Mouse (Mus musculus) limb, embryonic 12.5 days (tissue): ENCODE data around the gene Cyp2e1. TPM values are rescaled to one million over a fixed set of nuclear protein-coding genes. Genes with fewer than 3 reads are reported as not detected.

ENCODE experiments used
- ATAC-seq: fragments of 200-750 bp; cut with Nextera tagmentation; 2 replicates; pipeline ENCODE4 v1.8.0; 2017; ENCODE audit warnings: low read depth, moderate TSS enrichment; ENCODE audit not compliant: insufficient number of reproducible peaks, insufficient read depth, low FRiP score, low TSS enrichment
- H3K27ac ChIP-seq: fragments of 300-500 bp; sonication (generic); 2 replicates; pipeline ENCODE4 v1.5.1; 2016; ENCODE audit warnings: mild to moderate bottlenecking, moderate library complexity
- H3K27me3 ChIP-seq: fragments of 300-500 bp; sonication (generic); 2 replicates; pipeline ENCODE4 v1.6.1; 2016; ENCODE audit warnings: mild to moderate bottlenecking, moderate library complexity
- H3K36me3 ChIP-seq: fragments of 300-500 bp; sonication (generic); 2 replicates; pipeline ENCODE4 v1.6.1; 2016; ENCODE audit warnings: mild to moderate bottlenecking, moderate library complexity
- H3K4me1 ChIP-seq: fragments of 300-500 bp; sonication (generic); replicated peaks from 2 replicates; pipeline ENCODE4 v1.6.1; 2016
- H3K4me2 ChIP-seq: fragments of 300-500 bp; sonication (generic); 2 replicates; pipeline ENCODE4 v1.6.1; 2016; ENCODE audit warnings: mild to moderate bottlenecking, moderate library complexity
- H3K4me3 ChIP-seq: fragments of 300-500 bp; sonication (generic); replicated peaks from 2 replicates; pipeline ENCODE4 v1.5.1; 2016; ENCODE audit warnings: mild to moderate bottlenecking
- H3K9ac ChIP-seq: fragments of 300-500 bp; sonication (generic); replicated peaks from 2 replicates; pipeline ENCODE4 v1.6.1; 2016; ENCODE audit warnings: mild to moderate bottlenecking, moderate library complexity
- H3K9me3 ChIP-seq: fragments of 300-500 bp; sonication (generic); 2 replicates; pipeline ENCODE4 v1.6.1; 2016; ENCODE audit warnings: mild to moderate bottlenecking, moderate library complexity
- WGBS: fragments of 180-500 bp; shearing (Covaris S2); methylation state at CpG from one replicate; pipeline ENCODE4 v1.1.7; 2016; 5-methylcytosine and 5-hydroxymethylcytosine counted together
- polyA plus RNA-seq: library from polyadenylated mRNA; unstranded; fragments of >200 nt; fragmentation: Nextera tagmentation; extraction: Ambion mirVana; gene quantifications from 2 replicates; pipeline ENCODE4 v1.2.1, GENCODE M21; 2016

The Cyp2e1 gene
- polyA plus RNA-seq: not detected in 2 replicates

DNA sequence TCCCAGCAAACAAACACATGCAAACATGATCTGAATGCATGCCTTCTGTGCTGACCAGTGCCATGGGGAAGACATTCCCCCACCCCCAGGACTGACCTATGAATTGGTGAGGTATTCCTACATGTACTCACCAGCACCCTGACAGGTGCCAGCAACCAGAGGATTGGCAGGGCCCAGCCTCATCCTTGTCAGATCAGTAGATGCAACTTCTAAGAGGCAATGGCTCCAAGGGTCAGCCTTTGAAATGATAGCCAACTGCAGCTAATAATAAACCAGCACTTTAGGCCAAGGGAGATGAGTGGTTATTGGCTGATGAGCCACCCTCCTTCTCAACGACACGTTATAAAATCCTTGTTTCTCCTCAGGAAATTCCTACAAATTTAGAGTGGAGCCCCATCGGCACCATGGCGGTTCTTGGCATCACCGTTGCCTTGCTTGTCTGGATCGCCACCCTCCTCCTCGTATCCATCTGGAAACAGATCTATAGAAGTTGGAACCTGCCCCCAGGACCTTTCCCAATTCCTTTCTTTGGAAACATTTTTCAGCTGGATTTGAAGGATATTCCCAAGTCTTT lies at the start of gene Cyp2e1:
Cyp2e1 (plus strand) TSS at position 293 of the 574 bp plus-strand sequence.
- no peaks in the 10 kb centered on the region for H3K36me3 ChIP-seq
- no peak within 1 kb of the TSS for H3K4me2 ChIP-seq
- no peak for ATAC-seq
- H3K4me1 ChIP-seq: no peaks in the 10 kb centered on the region
- WGBS: 82% methylated on average over 7 of the region's 7 CpGs
- H3K27me3 ChIP-seq: no peaks in the 10 kb centered on the region
- H3K9ac ChIP-seq: no peak within 1 kb of the TSS
- no peak within 1 kb of the TSS for H3K4me3 ChIP-seq
- H3K27ac ChIP-seq: no peak within 1 kb of the TSS
- no peaks in the 10 kb centered on the region for H3K9me3 ChIP-seq

DNA sequence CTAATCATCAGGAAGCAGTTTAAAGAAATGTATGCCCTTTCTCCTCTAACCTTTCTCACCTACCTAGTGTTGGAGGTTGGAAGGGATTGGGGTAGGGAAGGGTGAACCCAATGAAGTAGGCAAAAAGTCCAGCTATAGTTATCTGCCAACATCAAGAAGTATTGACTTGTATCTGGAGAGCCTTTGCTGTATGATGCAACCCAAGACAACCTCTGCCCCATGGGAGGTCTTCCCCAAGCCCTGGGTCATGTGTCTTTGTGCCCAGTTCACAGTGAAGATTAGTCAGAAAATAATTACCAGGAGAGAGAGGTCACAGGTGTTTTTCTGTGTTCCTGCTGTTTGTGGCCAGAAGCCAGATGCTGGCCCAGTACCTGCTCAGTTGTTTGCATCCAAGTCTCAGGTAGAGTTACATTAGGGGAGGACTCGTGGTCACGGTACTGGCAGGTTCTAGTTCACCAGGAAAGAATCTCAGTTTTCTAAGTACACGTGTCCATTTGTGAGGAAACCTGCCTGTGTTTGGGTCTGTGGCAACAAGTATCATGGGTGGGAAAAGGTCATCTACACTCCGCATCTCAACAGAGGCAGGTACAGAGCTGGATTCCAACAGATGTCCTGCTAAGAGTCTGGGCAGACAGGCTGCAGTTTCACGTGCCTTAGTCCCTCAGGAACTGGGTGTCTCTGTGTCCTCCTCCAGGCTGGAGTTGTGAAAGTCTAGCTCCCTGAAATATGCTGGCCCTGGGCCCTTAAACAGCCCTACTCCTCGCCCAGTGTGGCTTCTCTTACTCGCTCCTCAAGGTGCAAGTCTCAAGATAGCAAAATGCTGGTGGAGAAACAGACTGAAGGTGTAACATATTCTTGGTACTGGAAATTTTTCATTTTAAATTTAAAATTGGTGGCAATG lies 46.1 kb upstream of the Cyp2e1 start:
- WGBS: 81% methylated on average over 7 of the region's 7 CpGs
- Histone ChIP-seq H3K27ac (no peak overlapping the region), H3K4me3 (no peak overlapping the region), H3K4me2 (no peak overlapping the region), H3K9ac (no peak overlapping the region), H3K27me3 (no peaks in the 10 kb centered on the region), H3K36me3 (no peaks in the 10 kb centered on the region), H3K4me1 (no peaks in the 10 kb centered on the region), H3K9me3 (no peaks in the 10 kb centered on the region)
- ATAC-seq: no peak

GRCm38 (mm10) chr7:140721095-140721494 lies 42.4 kb upstream of the Cyp2e1 start:
- ATAC-seq: no peak
- H3K36me3 ChIP-seq: no peaks in the 10 kb centered on the region
- no peak overlapping the region for H3K4me3 ChIP-seq
- no peak overlapping the region for H3K27ac ChIP-seq
- no peak overlapping the region for H3K9ac ChIP-seq
- H3K4me1 ChIP-seq: no peaks in the 10 kb centered on the region
- no peak overlapping the region for H3K4me2 ChIP-seq
- no peaks in the 10 kb centered on the region for H3K27me3 ChIP-seq
- H3K9me3 ChIP-seq: no peaks in the 10 kb centered on the region
- WGBS: 76% methylated on average over 6 of the region's 6 CpGs

DNA sequence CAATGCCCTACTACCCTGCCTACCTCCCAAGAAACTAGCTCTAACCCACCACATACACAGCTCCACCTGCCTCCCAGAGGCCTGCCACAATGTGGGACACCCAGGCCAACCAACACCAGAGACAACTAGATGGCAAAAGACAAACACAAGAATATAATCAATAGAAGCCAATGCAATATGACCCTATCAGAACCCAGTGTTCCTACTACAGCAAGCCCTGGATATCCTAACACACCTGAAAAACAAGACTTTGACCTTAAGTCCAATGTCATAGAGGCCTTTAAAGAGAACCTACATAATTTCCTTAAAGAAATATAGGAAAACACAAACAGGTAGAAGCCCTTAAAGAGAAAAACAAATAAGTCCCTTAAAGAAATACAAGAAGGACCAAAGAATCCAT lies 38.0 kb upstream of the Cyp2e1 start:
- no peaks in the 10 kb centered on the region for H3K27me3 ChIP-seq

DNA sequence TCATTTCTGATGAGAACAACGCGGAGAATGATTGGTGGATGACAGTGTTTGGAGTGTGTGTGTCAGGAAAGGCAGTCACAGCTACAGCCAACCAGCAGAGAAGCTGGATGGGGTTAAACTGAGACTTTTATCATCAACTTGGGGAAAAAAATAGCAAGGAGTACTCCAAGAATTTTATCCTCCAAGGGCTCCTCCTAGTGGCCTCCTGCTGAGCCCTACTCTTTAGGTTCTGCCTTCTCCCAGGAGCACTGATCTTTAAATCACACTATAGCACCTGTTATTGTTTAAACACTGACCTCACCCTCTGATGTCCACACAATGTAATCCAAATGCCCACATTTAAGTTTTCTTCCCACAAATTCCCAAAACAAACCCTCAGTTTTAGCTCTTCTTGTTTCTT lies 30.4 kb upstream of the Cyp2e1 start:
- WGBS: 78% methylated on average over 2 of the region's 2 CpGs
- Histone ChIP-seq H3K4me3 (no peak overlapping the region), H3K27ac (no peak overlapping the region), H3K36me3 (no peaks in the 10 kb centered on the region), H3K9ac (no peak overlapping the region), H3K4me2 (no peak overlapping the region), H3K9me3 (no peaks in the 10 kb centered on the region), H3K4me1 (no peaks in the 10 kb centered on the region), H3K27me3 (no peaks in the 10 kb centered on the region)
- no peak for ATAC-seq

More for the DNA sequence above, 38.0 kb upstream of the Cyp2e1 start:
- no peak for ATAC-seq
- no peaks in the 10 kb centered on the region for H3K4me1 ChIP-seq
- H3K27ac ChIP-seq: no peak overlapping the region
- no peak overlapping the region for H3K4me2 ChIP-seq
- no peaks in the 10 kb centered on the region for H3K9me3 ChIP-seq
- no peaks in the 10 kb centered on the region for H3K36me3 ChIP-seq
- no peak overlapping the region for H3K9ac ChIP-seq
- no peak overlapping the region for H3K4me3 ChIP-seq

DNA sequence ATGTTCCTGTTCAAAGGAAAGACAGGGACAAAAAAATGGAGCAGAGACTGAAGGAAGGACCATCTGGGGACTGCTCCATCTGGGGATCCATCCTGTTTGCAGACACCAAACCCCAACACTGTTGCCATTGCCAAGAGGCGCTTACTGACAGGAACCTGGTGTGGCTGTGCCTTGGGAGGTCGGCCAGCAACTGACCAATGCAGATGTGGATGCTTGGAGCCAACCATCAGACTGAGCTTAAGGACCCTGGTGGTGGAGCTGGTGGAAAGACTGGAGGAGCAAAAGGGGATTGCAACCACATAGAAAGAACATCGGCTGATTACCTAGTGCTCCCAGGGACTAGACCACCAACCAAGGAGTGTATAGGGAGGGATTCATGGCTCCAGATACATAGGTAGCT lies 16.1 kb upstream of the Cyp2e1 start:
- ATAC-seq: no peak
- H3K4me1 ChIP-seq: no peaks in the 10 kb centered on the region
- H3K36me3 ChIP-seq: no peaks in the 10 kb centered on the region
- WGBS: 90% methylated on average over 3 of the region's 3 CpGs
- H3K4me2 ChIP-seq: no peak overlapping the region
- no peak overlapping the region for H3K4me3 ChIP-seq
- no peaks in the 10 kb centered on the region for H3K27me3 ChIP-seq
- H3K27ac ChIP-seq: no peak overlapping the region
- no peaks in the 10 kb centered on the region for H3K9me3 ChIP-seq
- no peak overlapping the region for H3K9ac ChIP-seq

- Histone ChIP-seq H3K36me3 (no peaks in the 10 kb centered on the region), H3K27me3 (no peaks in the 10 kb centered on the region), H3K9ac (no peak overlapping the region), H3K4me2 (no peak overlapping the region), H3K9me3 (no peaks in the 10 kb centered on the region), H3K4me3 (no peak overlapping the region), H3K27ac (no peak overlapping the region), H3K4me1 (no peaks in the 10 kb centered on the region)
- no peak for ATAC-seq
- WGBS: 81% methylated on average over 6 of the region's 6 CpGs
Measured at GRCm38 (mm10) chr7:140748116-140748826, 15.3 kb upstream of the Cyp2e1 start.

DNA sequence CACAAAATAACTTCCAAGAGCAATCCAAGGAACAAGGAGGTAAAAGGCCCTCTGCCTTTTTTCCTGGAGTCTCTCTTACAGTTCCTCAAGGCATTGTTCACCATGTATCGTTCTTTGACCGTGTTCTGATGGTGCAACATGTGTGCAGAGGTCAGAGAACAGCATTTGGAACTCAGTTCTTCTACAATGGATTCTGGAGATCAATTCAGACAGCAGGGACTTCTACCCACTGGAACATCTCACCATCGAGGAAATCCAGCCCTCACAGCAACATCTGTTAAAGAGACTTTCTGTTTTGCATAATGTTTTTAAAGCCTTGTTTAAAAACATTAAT lies 14.7 kb upstream of the Cyp2e1 start:
- Histone ChIP-seq H3K4me2 (no peak overlapping the region), H3K4me3 (no peak overlapping the region), H3K4me1 (no peaks in the 10 kb centered on the region), H3K27ac (no peak overlapping the region), H3K27me3 (no peaks in the 10 kb centered on the region), H3K9ac (no peak overlapping the region), H3K9me3 (no peaks in the 10 kb centered on the region), H3K36me3 (no peaks in the 10 kb centered on the region)
- 75% methylated on average over 3 of the region's 3 CpGs for WGBS
- ATAC-seq: no peak

DNA sequence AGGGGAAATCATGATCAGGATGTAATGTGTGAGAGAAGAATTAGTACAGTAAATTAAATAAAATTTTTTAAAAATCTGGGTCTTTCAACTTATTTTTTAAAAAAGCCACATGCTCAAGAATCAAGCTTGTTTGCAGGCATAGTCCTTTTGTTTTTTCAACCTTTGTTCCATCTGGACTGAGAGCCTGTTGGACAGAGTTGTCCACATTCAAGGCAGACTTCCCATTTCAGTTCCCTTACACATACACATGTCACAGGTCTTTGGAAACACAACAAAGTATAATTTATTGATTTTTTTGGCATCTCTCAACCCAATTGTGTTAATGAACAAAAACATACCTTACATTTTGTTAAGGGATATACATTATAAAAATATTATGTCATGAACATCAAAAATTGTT lies 9.0 kb upstream of the Cyp2e1 start:
- H3K4me1 ChIP-seq: no peaks in the 10 kb centered on the region
- no peak overlapping the region for H3K27ac ChIP-seq
- H3K36me3 ChIP-seq: no peaks in the 10 kb centered on the region
- no peak overlapping the region for H3K4me2 ChIP-seq
- ATAC-seq: no peak
- no peaks in the 10 kb centered on the region for H3K9me3 ChIP-seq
- H3K27me3 ChIP-seq: no peaks in the 10 kb centered on the region
- H3K9ac ChIP-seq: no peak overlapping the region
- no peak overlapping the region for H3K4me3 ChIP-seq

GRCm38 (mm10) chr7:140756151-140756854 lies 7.2 kb upstream of the Cyp2e1 start:
- Histone ChIP-seq H3K4me3 (no peak overlapping the region), H3K27ac (no peak overlapping the region), H3K9me3 (no peaks in the 10 kb centered on the region), H3K9ac (no peak overlapping the region), H3K27me3 (no peaks in the 10 kb centered on the region), H3K36me3 (no peaks in the 10 kb centered on the region), H3K4me1 (no peaks in the 10 kb centered on the region), H3K4me2 (no peak overlapping the region)
- 68% methylated on average over 4 of the region's 4 CpGs for WGBS
- no peak for ATAC-seq

GRCm38 (mm10) chr7:140760647-140761046 lies 2.9 kb upstream of the Cyp2e1 start:
- no peaks in the 10 kb centered on the region for H3K9me3 ChIP-seq
- no peak overlapping the region for H3K4me2 ChIP-seq
- H3K9ac ChIP-seq: no peak overlapping the region
- H3K4me3 ChIP-seq: no peak overlapping the region
- no peaks in the 10 kb centered on the region for H3K4me1 ChIP-seq
- H3K27ac ChIP-seq: no peak overlapping the region
- no peaks in the 10 kb centered on the region for H3K36me3 ChIP-seq
- no peak for ATAC-seq
- no peaks in the 10 kb centered on the region for H3K27me3 ChIP-seq
